Mouse (Mus musculus) cerebellum, postnatal 10 days (tissue): ENCODE data around the gene Ankrd31.
A peak's percentile ranks its signal among the peaks of the same experiment; 100 is the strongest.
"Not testable (repeated sequence)": the region's sequence is repeated elsewhere in the genome, so short reads cannot be mapped to it uniquely, and the experiment has no call there.

Source experiments
- DNase-seq, 2 experiments: peaks; one replicate each; pipeline ENCODE4 v3.0.0; 2021; ENCODE audit warnings: mixed read lengths in 2 of 2

Gene Ankrd31

DNA sequence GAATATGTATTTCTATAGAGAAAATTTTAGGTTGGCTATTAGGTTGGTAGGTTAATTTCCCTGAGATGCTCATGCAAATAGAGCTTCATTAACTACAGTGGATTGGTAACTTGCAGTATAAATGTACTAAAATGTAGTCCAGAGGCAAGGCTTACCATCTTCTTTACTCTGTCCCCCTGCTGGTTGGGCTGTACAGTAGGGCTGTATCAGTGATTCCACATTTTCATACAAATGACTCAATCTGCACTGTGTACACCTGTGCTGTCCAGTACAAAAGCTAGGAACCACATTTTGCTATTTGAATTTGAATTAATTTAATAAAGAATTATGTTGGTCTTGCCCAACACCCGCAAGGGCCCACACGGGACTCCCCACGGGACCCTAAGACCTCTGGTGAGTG, 111.1 kb downstream of the Ankrd31 start:
- DNase-seq = no peak

DNA sequence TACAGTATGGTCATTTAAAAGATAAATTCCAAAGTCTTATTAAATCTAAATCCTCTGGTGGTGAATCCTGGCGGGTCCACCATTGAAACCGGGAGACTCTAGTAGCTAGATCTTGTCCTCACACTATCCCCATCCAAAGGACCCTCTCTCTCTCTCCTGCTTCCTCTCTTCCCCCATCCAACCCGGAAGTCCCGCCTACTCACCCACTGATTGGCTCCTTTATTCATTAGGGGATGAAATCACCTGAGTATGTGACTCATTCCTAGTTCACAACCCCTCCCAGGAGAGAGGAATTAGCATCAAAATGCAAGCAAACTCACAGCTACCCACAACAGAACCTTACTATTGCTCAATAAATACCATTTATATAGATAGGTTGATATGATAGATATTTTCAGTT, 122.7 kb downstream of the Ankrd31 start:
- DNase-seq = no peak

DNA sequence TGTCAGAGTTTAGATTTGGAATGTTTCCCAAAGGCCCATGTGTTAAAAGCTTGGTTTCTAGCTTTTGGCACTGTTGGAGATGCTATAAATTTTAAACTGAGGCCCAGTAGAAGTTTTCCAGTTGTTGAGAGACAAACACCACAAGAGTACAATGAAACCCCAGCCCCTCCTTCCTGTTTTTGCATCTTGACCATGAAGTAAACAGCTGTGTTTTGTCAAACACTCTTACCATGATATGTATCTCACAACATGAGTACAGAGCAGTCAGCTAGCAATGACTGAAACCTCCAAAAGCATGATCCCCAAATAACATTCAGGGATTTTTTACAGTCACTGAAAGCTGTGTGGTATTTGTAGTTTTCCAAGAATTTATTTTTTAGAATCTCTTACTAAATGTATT, 126.0 kb downstream of the Ankrd31 start:
- DNase-seq = no peak

DNA sequence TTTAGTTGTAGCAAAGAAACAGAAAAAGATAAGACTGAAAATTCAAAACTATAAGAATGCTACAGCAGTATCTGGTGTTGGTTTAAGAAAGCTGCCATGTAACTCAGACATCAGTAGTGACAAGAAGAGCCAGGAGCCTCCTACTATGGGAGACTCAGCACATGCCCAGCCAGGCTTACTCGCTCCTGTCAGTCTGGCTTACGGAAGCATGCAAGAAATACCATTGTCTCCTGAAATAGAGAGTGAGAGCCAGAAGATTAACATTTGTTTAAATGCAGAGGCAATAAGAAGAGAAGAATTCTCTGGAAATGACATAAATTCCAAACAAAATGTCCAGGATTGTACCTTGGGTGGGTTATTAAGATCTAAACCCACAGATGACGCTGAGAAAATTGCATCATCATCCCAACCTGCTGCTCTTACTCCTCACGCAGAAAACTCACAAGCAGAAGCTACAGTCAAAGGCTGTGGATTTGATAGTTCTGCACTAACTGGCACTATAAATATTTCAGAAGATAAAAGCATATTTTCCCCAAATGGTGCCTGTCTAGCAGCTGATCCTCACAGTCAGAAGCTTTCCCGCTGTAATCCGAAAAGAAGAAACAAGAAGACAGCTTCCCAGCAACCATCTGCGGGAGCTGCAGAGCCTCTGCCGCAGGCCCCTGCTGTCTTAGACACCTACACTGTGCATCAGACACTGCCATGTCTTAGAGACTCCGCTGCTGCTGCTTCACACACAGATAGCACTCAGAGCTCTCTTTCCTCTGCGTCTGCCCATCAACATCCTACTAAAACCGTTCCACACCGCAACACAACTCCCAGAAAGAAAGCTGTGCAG, 130.4 kb downstream of the Ankrd31 start:
- no peak for DNase-seq

DNA sequence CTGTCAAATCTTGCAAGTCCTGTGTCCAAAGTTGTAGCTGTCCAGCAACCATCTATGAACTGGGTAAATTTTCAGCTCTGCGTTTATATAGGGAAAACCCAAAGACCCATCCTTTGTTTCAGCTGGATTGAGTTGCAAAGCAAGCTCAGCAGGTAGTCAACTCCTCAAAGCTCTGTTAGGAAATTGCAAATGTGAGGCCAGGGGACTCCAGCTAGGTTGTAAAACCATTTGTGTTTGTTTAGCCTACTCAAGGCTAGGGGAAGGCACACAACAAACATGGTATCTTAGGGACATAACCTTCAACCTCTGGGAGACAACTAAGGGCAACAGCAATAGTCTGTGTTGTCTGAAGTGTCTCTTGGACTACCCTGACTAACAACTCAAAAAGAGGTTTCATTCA, 136.5 kb downstream of the Ankrd31 start:
- DNase-seq = no peak

DNA sequence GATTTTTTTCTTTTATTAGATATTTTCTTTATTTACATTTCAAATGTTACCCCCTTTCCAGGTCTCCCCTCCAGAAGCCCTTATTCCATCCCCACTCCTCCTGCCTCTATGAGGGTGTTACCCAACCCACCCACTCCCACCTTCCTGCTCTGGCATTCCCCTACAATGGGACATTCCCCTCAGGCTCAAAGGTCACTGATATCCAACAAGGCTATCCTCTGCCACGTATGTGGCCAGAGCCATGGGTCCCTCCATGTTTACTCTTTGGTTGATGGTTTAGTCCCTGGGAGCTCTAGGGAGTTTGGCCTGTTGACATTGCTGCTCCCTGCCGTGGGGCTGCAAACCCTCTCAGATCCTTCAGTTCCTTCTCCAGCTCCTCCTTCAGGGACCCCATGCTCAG, 141.9 kb downstream of the Ankrd31 start:
- DNase-seq = no peak

DNA sequence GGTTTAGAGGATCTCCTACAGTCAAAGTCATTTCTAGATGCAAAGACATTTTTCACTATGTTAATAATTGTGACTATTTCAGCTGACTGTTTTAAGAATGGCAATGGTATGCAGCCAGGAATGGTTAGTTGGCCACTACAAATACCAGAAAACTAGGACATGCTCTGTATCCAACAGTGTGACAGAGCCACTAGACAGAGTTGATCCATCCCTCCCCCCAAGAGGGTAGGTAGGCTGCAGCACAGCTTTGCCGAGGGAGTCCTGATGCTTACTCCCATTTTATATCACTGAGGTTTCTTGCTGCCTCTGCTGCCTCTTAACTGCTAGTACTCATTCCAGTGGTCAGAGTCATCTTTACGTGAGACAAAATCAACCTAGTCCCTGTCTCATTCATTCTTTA, 147.1 kb downstream of the Ankrd31 start:
- DNase-seq = no peak

DNA sequence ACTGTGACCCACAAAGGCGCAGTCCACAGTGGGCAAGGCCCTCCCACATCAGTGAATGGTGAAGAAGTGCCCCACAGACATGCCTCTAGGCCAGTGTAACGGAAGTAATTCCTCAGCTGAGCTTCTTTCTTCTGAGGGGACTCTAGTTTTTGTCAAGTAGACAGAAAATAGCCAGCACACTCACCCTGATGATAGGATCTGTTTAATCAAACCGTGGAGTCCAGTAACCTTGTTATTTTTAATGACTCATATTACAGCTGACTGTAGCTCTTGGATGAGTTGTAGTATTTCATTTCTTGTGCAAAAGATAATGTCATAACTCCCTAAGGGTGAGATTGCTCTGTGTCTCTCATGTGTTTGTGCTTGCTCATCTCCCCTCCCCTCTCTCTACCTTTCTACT, 158.6 kb downstream of the Ankrd31 start:
- DNase-seq = no peak

DNA sequence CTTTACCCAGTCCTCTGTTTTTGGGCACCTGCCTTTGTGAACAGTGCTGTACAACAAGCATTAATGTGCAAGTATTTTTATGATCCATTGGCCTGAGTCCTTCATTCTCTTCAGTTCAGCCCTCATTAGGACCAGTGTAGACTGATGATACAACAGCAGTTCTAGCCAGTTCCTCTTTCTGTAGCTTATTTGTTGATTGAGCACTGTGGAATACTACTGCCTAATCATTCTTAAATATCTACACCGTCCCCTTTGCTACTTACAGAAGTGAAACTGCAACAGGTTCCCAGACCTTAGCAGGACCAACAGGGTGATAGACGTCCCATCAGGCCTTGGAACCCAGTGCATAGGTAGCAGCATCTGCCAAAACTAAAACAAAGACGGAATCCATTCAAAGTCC, 163.1 kb downstream of the Ankrd31 start:
- DNase-seq = no peak

DNA sequence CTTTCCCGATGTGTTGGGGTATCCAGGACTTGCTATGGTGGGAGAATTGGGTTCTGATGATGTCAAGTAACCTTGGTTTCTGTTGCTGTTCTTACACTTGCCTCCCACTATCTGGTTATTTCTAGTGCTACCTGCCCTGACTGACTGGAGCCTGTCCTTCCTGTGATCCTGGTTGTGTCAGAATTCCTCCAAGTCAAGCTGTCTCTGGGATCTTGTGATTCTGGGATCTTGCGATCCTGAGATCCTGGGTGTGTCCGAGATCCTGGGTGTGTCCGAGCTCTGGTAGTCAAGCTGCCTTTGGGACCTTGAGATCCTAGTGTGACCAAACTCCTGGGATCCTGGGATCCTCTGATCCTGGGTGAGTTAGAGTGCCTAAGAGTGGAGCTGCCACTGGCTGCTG, 175.1 kb downstream of the Ankrd31 start:
- DNase-seq = not testable (repeated sequence)

DNA sequence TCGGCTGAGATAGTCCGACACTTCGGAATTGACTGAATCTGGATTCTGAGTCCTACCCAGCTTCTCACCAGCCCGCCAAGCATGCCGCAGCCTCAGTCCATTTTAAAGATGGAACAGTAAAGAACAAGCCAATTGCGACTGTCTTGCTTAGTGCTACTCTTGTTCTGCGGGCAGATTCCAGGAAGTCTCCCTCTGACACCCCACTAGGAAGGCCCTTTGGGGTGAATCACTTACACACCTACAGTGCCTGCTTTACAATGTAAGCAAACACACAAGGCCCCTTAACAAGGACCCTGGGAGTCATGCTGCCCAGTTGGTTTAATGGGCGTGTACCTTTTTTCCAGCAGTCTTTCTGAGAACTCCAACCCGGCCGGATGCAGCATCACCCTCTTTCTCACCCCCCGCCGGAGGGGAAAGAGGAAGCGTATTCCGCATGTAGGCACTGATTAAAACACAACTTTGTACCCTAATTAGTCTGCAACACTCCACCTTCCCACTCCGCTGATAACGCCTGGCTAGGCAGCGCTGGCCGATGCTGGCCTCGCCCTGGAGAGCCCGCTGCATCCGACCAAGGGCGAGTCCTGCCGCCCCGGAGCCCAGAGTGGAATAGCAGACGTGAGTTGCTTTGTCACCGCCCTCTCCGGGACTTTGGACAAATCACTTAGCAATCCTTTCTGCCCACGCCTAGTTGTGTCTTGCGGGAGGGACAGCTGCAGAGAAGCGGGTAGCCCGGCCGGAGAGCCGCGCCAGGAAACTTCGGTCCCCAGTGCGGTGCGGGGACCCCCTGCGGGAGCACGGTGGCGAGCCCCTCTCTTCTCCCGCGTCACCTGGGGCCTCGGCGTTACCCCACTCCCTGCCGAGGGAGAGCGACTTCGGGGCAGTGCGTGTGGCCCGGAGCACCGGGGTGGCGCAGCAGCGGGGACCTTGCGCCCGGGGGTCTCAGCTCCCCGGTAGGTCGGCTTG, 176.2 kb downstream of the Ankrd31 start, which contains the start of gene Gcnt4:
TSS of gene Gcnt4 (plus strand) at position 691 of the 963 bp plus-strand sequence.
- peak; percentile 32 to 38 for DNase-seq

DNA sequence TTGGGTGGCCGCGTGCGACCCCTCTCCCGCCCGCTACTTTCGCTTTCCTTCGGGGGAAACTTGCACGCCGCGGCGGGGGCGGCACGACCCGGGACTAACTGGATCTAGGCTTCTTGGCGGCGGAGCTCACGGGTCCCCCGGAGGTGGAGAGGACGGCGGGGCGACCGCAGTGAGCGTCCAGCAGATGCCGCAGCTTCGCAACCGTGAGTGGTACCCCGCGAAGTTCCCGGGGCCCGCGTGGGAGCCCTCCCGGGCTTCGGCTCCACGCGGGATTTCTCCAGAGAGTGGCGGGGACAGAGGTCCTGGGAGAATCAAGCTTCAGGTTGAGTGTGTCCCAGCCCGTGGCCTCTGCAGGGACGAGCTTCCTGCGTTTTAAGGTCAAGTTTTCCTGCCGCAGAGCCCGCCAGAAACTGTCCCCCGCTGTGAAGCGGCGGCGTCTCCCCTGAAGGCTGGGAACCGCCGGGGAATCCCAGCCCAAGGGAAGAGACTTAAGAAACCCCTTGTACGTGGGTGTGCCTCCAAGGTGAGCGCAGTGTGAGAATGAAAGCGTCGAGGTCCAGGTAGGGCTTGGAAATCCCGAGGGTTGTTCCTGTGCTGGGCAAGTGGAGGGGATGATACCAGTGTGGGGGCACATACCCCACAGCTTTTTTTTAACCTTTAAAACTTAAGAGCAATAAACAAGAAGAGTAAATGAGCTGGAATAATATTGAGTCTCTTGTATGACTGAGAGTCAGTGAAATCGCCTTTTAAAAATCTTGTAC, 177.1 kb downstream of the Ankrd31 start:
- peak; percentile 28 for DNase-seq

DNA sequence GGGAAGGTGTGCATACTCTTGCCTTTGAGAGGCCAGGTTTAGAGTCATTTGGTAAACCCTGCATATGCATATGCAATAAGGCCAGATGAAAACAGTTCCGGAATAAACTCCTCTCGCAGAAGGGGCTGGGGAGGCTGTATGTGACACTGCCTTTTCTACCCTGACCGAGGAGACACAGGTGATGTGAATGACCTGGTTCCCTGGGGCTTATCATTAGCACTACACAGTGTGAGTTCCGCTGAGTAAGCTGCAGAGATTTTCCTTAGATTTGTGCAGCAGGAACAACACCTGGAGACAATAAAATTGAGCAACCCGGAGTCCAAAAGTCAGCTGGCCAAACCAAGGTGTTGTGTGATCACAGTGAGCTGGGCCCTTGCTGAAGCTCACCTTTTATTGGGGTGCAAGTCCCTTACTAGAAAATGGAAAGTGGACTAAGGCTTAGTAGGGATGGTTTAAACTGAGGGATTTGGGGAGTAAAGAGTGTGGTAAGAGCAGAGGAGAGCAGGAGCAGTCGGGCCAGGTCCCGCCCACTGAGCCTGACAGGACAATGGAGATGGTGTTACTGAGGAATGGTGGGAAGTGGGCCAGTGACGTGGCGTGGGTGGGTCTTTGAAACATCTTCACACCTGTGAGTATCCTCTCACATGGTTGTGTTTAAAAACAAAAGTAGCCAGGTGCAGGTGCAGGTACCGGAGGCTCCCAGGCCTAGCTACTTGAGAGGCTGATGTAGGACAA, 178.1 kb downstream of the Ankrd31 start:
- no peak for DNase-seq

DNA sequence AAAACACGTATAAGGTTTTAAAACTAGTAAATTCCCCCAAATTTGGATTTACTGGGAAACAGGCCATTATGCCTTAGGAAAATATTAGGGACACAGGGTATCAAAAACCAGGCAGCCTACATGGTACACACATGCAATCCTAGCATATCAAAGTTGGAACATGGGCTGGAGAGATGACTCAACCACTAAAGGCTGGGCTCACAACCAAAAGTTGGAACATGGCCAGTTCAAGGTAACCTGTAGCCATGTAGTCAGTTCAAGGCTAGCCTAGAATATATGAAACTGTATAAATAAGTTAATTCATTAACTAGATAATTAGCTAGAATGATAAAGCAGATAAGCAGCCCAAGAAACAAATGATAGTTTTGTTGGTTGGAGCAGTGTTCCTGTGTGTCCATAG, 179.7 kb downstream of the Ankrd31 start:
- DNase-seq = no peak

DNA sequence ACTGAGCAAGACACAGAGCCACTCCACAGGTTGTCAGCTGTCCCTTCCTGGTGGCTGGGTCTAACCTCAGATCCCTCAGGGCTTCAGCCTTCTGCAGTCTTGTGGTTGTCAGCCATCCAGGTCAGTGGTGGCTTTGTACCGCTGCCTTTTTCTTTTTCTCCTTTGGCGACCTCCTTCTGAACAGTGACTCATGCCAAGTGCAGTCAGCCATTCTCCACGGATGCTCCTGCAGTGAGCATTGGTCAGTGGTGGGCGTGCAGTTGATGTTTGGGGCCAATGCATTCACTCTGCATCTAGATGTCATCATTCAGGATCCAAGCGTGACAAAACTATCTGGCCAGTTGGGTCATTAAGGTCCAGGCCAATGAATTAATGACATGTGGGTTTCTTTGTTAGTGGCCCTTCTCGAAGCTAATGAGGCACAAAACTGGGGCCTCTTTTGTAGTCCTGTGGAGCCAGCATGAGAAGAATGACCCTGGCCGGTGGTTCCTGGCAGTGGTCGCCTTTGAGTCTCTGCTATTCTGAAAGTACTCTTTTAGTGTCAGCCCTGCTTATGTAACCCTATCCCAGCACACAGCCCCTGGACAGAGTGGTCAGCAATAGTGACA, 180.5 kb downstream of the Ankrd31 start:
- DNase-seq = peak in 1 of 2 experiments; percentile 23

DNA sequence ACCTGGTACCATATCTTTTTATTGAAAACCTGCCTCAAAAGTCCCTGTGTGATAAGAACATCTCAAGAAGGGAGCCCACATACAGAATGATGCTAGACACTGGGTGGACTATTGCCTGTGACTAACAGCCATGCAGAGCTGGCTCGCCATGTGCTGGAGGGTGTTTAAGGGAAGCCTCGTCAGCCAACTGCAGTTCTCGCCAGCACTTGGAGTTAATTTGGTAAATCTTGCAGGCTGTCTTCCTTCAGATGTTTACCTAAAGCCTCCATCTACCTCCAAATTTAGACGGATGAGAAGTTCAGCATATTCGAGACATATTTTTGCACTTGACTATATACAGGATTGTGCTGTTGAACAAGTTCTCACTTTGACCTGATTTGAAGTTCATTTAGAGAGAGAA, 184.7 kb downstream of the Ankrd31 start:
- DNase-seq = no peak

DNA sequence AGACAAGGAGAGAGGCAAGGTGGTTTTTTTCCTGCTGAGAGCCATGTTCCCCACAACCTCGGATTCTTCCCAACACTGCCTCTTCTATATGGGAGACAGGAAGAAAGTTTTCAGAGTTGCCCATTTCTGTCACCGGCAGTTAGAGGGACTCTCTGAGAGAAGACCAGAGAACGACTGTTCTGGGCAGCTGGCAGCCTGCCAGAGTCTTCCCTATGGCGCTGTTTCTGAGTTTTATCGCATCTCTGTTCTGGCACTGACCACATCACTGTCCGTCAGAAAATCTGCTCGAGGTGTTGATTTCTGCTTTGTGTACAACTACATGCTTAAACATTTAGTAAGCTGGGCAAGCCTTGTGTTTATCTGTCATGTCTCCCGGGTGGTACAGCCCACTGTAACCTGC, 185.3 kb downstream of the Ankrd31 start:
- peak; percentile 47 to 63 for DNase-seq

DNA sequence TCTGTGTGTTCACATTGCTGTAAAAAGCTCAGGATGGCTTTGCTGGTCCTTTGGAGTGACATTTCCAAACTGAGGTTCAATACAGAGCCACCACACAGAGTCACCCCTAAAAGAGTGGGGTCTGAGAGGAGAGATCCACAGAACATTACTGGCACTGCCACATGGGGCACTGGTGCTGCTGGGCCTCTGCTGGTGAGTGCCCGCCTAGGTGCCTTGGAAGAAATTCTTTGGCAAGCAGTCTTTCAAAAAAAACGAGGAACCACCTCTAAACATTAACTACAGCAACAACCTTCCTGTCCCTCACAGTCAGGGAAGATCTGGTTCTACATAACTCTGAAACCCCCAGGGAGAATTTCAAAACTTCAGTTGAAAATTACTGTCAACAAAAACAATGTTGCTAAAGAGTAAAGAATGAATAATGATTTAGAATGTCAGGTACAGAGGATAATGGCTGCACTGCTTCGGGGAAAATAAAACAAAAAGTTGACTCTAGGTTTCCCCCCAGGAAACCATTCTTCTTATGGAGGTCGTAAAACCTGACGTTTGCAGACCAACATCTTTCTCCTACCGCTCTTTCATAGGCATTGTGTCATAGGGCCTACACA, 188.2 kb downstream of the Ankrd31 start:
- DNase-seq = no peak

DNA sequence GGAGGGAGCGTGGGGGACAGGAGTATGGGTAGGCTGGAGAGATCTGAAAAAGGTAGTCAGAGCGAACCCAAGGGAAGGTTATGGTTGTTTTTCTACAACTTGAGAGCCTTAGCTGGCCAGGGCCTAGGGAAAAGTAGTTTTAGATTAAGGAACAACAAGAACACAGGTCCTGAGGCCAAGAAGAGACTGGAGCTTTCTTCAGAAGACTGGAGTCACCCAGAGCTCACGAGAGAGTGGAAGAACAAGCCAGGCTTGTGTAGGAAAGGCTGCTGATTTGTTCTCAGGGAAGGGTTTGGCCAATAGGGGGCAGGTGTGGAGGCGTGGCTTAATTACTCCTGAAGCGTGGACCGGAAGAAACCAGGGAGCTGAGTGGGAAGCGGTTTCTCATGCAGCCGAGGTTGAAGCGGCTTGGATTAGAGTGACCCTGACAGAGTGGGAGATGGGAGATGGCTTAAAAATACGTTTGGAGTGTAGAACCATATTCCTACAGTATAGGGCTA, 189.0 kb downstream of the Ankrd31 start:
- no peak for DNase-seq

DNA sequence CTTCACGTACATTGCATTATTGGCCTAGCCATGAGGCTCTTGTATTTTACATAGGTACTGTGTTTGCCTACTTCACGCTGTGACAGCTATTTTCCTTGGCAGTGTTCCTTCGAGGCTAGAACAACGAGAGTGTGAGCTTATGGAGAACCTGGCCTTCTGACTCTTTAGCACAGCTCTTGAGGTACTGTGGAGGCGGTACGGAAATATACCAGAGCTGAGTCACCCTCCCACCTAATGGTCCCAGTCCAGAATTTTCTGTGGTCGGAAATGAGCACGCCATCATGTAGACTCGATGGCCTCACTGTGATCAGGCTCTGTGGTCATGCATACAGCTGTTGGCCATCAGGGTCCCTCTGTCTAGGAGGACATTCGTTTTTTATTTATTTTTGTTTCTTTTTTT, 191.6 kb downstream of the Ankrd31 start:
- no peak for DNase-seq

DNA sequence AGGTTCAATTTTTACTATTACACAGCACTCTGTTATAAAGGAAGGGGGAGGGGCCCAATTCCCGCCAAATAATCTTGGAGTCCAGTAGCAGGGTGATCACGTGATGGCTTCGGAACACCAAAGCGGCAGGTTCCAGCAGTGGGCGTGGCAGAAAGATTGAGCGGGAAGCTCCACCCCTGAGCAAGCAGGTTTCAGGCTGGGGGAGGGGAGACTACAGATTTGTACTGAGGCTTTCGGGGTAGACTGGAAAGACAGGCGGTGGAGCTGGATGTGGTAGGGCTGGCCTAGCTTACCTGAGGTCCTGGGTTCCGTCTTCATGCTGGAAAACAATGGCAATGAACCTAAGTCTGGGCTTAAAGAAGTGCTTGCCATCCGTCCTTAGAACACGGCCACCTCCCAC, 193.4 kb downstream of the Ankrd31 start:
- DNase-seq = not testable (repeated sequence)
